Mouse (Mus musculus): ENCODE measurements around the gene Myl6b. TPM values are rescaled to one million over a fixed set of nuclear protein-coding genes. Genes with fewer than 3 reads are reported as not detected.

Gene Myl6b
- polyA plus RNA-seq (2012; ENCODE audit: insufficient read depth, insufficient read length, low replicate concordance, missing spikeins): not detected in 2 replicates

DNA sequence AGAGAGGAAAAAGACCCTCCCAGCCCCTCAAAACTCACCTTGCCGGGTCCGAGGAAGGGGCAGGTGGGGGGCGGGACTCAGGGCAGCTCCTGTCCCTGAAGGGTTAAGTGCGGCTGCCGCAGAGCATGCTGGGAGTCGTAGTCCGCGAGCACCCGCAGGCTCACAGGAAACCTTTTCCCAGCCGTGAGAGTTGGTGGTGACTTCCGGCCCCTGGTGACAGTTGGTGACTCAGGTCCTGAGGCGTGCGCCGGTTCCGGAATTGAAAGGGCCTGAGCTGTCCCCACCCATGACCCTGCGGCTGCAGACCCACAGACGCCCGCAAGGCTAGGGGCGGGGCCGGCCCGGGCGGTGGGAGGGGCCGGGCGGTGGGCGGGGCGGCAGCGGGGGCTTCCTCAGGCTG, at the start of gene Myl6b:
TSS of gene Myl6b (minus strand) at position 96 of the 400 bp plus-strand sequence.
- peaks cover 19% of the 10 kb centered on the region for H3K4me1 ChIP-seq (ENCODE audit: control insufficient read depth, insufficient read depth, low read length)
- 1% methylated on average over 27 of the region's 27 CpGs for WGBS
- TF ChIP-seq CTCF (IDR thresholded peaks at IDR 0.05; ENCODE audit: insufficient read depth, low read depth, low read length) (no peak), POLR2A (IDR thresholded peaks at IDR 0.05; ENCODE audit: insufficient read depth, low read depth, low read length) (no peak)
- H3K27ac ChIP-seq (ENCODE audit: insufficient read depth, low read depth, low read length): peak within 1 kb of the TSS; percentile 68
- peak within 1 kb of the TSS; percentile 64 for H3K4me3 ChIP-seq (ENCODE audit: insufficient read depth, low read depth, low read length)

- Histone ChIP-seq H3K4me3 (ENCODE audit: insufficient read depth, low read depth, low read length) (peak within 1 kb of the TSS; percentile 72), H3K27ac (ENCODE audit: insufficient read depth, low read depth, low read length) (peak within 1 kb of the TSS; percentile 88), H3K4me1 (ENCODE audit: control insufficient read depth, insufficient read depth, low read length) (peaks cover 4% of the 10 kb centered on the region)
- WGBS: under 1% methylated on average over 50 of the region's 50 CpGs
- TF ChIP-seq POLR2A (IDR thresholded peaks at IDR 0.05; ENCODE audit: insufficient read depth, low read depth, low read length) (peak; percentile 51), CTCF (IDR thresholded peaks at IDR 0.05; ENCODE audit: insufficient read depth, low read depth, low read length) (no peak)
These were observed 49.0 kb upstream of the Myl6b start, which contains the start of gene Zc3h10 for GRCm38 (mm10) chr10:128547361-128548032. Gene Zc3h10 (minus strand): TSS chr10:128547774.

DNA sequence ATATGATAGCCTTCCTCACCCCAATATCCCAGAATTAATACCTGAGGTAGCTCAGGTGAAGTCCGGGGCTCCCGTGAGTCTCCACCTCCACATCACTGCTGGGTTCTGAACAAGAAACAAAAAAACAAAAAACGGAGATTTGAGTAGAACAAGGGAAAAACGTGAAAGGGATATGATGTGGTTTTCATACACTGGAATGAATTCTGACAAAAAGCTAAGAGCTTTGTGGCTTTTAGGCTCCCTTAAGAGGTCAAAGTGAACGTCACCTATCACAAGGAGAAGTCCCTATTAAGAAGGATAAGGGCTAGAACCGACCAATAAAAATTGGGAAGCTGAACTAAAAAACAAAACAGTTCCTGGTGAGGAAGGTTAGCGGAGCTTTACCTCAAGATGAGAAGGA, 48.3 kb upstream of the Myl6b start:
- peak overlapping the region; percentile 60 for H3K27ac ChIP-seq (ENCODE audit: insufficient read depth, low read depth, low read length)
- H3K4me3 ChIP-seq (ENCODE audit: insufficient read depth, low read depth, low read length): peak overlapping the region; percentile 72
- 11% methylated on average over 7 of the region's 7 CpGs for WGBS
- H3K4me1 ChIP-seq (ENCODE audit: control insufficient read depth, insufficient read depth, low read length): peaks cover 4% of the 10 kb centered on the region
- TF ChIP-seq POLR2A (IDR thresholded peaks at IDR 0.05; ENCODE audit: insufficient read depth, low read depth, low read length) (no peak), CTCF (IDR thresholded peaks at IDR 0.05; ENCODE audit: insufficient read depth, low read depth, low read length) (no peak)

DNA sequence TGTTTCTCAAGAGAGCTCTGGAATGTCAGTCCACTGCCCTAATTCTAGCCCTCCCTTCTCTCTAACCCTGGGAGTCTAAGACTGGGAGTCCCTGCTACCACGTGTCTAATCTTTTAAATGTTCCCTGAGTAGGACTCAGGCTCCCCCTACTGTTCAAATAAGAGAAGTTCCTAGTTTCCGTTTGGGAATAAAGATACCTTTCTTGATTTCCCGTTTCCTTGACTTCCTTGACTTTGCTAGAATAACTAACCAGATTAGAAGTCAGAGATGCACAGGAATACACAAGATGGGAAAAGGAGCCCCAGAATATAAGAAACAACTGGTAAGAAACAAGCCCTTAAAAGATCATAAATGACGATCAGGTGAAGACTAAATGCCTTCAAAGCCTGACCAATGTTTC, 47.9 kb upstream of the Myl6b start:
- Histone ChIP-seq H3K4me3 (ENCODE audit: insufficient read depth, low read depth, low read length) (no peak overlapping the region), H3K27ac (ENCODE audit: insufficient read depth, low read depth, low read length) (no peak overlapping the region; the same call in 1 of the 2 replicates), H3K4me1 (ENCODE audit: control insufficient read depth, insufficient read depth, low read length) (peaks cover 4% of the 10 kb centered on the region)
- 7% methylated on average over 4 of the region's 4 CpGs for WGBS
- no peak for TF ChIP-seq POLR2A (IDR thresholded peaks at IDR 0.05; ENCODE audit: insufficient read depth, low read depth, low read length)
- no peak for TF ChIP-seq CTCF (IDR thresholded peaks at IDR 0.05; ENCODE audit: insufficient read depth, low read depth, low read length)

- H3K4me3 ChIP-seq (ENCODE audit: insufficient read depth, low read depth, low read length): no peak overlapping the region
- H3K4me1 ChIP-seq (ENCODE audit: control insufficient read depth, insufficient read depth, low read length): peaks cover 4% of the 10 kb centered on the region
- 82% methylated on average over 3 of the region's 3 CpGs for WGBS
These were observed 47.0 kb upstream of the Myl6b start for GRCm38 (mm10) chr10:128545570-128545898.

GRCm38 (mm10) chr10:128544674-128545569, 46.4 kb upstream of the Myl6b start:
- 92% methylated on average over 37 of the region's 37 CpGs for WGBS

More at GRCm38 (mm10) chr10:128545570-128545898, 47.0 kb upstream of the Myl6b start:
- no peak for TF ChIP-seq CTCF (IDR thresholded peaks at IDR 0.05; ENCODE audit: insufficient read depth, low read depth, low read length)
- no peak for TF ChIP-seq POLR2A (IDR thresholded peaks at IDR 0.05; ENCODE audit: insufficient read depth, low read depth, low read length)
- H3K27ac ChIP-seq (ENCODE audit: insufficient read depth, low read depth, low read length): no peak overlapping the region

GRCm38 (mm10) chr10:128544151-128544657, 45.7 kb upstream of the Myl6b start:
- no peak overlapping the region for H3K27ac ChIP-seq (ENCODE audit: insufficient read depth, low read depth, low read length)
- H3K4me3 ChIP-seq (ENCODE audit: insufficient read depth, low read depth, low read length): no peak overlapping the region
- no peaks in the 10 kb centered on the region for H3K4me1 ChIP-seq (ENCODE audit: control insufficient read depth, insufficient read depth, low read length)
- TF ChIP-seq POLR2A (IDR thresholded peaks at IDR 0.05; ENCODE audit: insufficient read depth, low read depth, low read length): no peak
- 97% methylated on average over 15 of the region's 15 CpGs for WGBS

More at GRCm38 (mm10) chr10:128544674-128545569, 46.4 kb upstream of the Myl6b start:
- Histone ChIP-seq H3K27ac (ENCODE audit: insufficient read depth, low read depth, low read length) (no peak overlapping the region), H3K4me3 (ENCODE audit: insufficient read depth, low read depth, low read length) (no peak overlapping the region), H3K4me1 (ENCODE audit: control insufficient read depth, insufficient read depth, low read length) (peaks cover 4% of the 10 kb centered on the region)
- TF ChIP-seq CTCF (IDR thresholded peaks at IDR 0.05; ENCODE audit: insufficient read depth, low read depth, low read length) (no peak), POLR2A (IDR thresholded peaks at IDR 0.05; ENCODE audit: insufficient read depth, low read depth, low read length) (no peak)

- no peak overlapping the region for H3K27ac ChIP-seq (ENCODE audit: insufficient read depth, low read depth, low read length)
- 58% methylated on average over 2 of the region's 2 CpGs for WGBS
- no peak for TF ChIP-seq CTCF (IDR thresholded peaks at IDR 0.05; ENCODE audit: insufficient read depth, low read depth, low read length)
- no peak for TF ChIP-seq POLR2A (IDR thresholded peaks at IDR 0.05; ENCODE audit: insufficient read depth, low read depth, low read length)
- H3K4me1 ChIP-seq (ENCODE audit: control insufficient read depth, insufficient read depth, low read length): no peaks in the 10 kb centered on the region
- no peak overlapping the region for H3K4me3 ChIP-seq (ENCODE audit: insufficient read depth, low read depth, low read length)
These were observed 44.6 kb upstream of the Myl6b start for GRCm38 (mm10) chr10:128543100-128543499.

All from olfactory bulb, adult 2 months (tissue).